Mouse (Mus musculus) 3134 (cell line): Measurements from ENCODE around the gene Pnpla6.

ENCODE experiments used
- DNase-seq: peaks from one replicate; pipeline ENCODE4 v3.0.0-alpha.2; 2011; ENCODE audit warnings: low spot score; ENCODE audit not compliant: insufficient read length; ENCODE audit errors: extremely low read depth

The Pnpla6 gene

GRCm38 (mm10) chr8:3515260-3515671, at the start of gene Pnpla6:
Gene Pnpla6 (plus strand): TSS chr8:3515384.
- DNase-seq, result peak; percentile 83

- DNase-seq, result peak; percentile 95
Observed at GRCm38 (mm10) chr8:3467006-3467885, 47.9 kb upstream of the Pnpla6 start, which contains the start of gene Pex11g. Gene Pex11g (minus strand): TSS chr8:3467680.

- DNase-seq, result no peak
Observed at GRCm38 (mm10) chr8:3467886-3468545, 47.2 kb upstream of the Pnpla6 start.

- no peak for DNase-seq
Observed at GRCm38 (mm10) chr8:3468838-3469237, 46.3 kb upstream of the Pnpla6 start.

GRCm38 (mm10) chr8:3470562-3470961, 44.6 kb upstream of the Pnpla6 start, which contains the start of gene Tex45:
Gene Tex45 (plus strand): TSS chr8:3470862.
- no peak for DNase-seq

- no peak for DNase-seq
Observed at GRCm38 (mm10) chr8:3475715-3476429, 39.3 kb upstream of the Pnpla6 start.

GRCm38 (mm10) chr8:3480221-3480785, 34.9 kb upstream of the Pnpla6 start:
- no peak for DNase-seq

GRCm38 (mm10) chr8:3481605-3482004, 33.6 kb upstream of the Pnpla6 start:
- no peak for DNase-seq

GRCm38 (mm10) chr8:3482240-3482740, 32.9 kb upstream of the Pnpla6 start:
- no peak for DNase-seq

GRCm38 (mm10) chr8:3483546-3483945, 31.6 kb upstream of the Pnpla6 start:
- no peak for DNase-seq

- no peak for DNase-seq
Observed at GRCm38 (mm10) chr8:3485192-3485591, 30.0 kb upstream of the Pnpla6 start.

GRCm38 (mm10) chr8:3492901-3493844, 22.0 kb upstream of the Pnpla6 start, which contains the start of gene Zfp358:
Gene Zfp358 (plus strand): TSS chr8:3493138.
- peak; percentile 69 for DNase-seq

GRCm38 (mm10) chr8:3493845-3494208, 21.4 kb upstream of the Pnpla6 start:
- no peak for DNase-seq

GRCm38 (mm10) chr8:3495578-3496427, 19.4 kb upstream of the Pnpla6 start:
- DNase-seq, result no peak

- DNase-seq, result no peak
Observed at GRCm38 (mm10) chr8:3496428-3496748, 18.8 kb upstream of the Pnpla6 start.

- DNase-seq, result no peak
Observed at GRCm38 (mm10) chr8:3498583-3498982, 16.6 kb upstream of the Pnpla6 start.

GRCm38 (mm10) chr8:3499751-3500150, 15.4 kb upstream of the Pnpla6 start:
- DNase-seq, result no peak

GRCm38 (mm10) chr8:3500235-3501090, 14.7 kb upstream of the Pnpla6 start, which contains the start of gene Mcoln1:
Gene Mcoln1 (plus strand): TSS chr8:3500457.
- peak; percentile 97 for DNase-seq
